Mouse (Mus musculus) right cerebral cortex, postnatal 25 days (tissue): ENCODE results near the gene Gm49391.
"Not testable (repeated sequence)": the region's sequence is repeated elsewhere in the genome, so short reads cannot be mapped to it uniquely, and the experiment has no call there.

Source experiments
- DNase-seq: peaks from one replicate; pipeline ENCODE4 v3.0.0; 2022

Gm49391 gene

GRCm38 (mm10) chr13:60936500-60936901 lies at the start of gene Gm49391, which contains the start of gene Ctla2a:
Gene Gm49391 (minus strand): TSS chr13:60936571.
Gene Ctla2a (minus strand): TSS chr13:60936625.
- DNase-seq, result no peak

- not testable (repeated sequence) for DNase-seq
These were observed 35.9 kb upstream of the Gm49391 start for GRCm38 (mm10) chr13:60972319-60972718.

GRCm38 (mm10) chr13:60963985-60964384 lies 27.6 kb upstream of the Gm49391 start:
- DNase-seq, result not testable (repeated sequence)

- no peak for DNase-seq
These were observed 25.3 kb upstream of the Gm49391 start for GRCm38 (mm10) chr13:60961706-60962105.

- DNase-seq, result not testable (repeated sequence)
These were observed 5.5 kb upstream of the Gm49391 start, which contains the start of gene Tpbpa for GRCm38 (mm10) chr13:60941884-60942283. Gene Tpbpa (minus strand): TSS chr13:60941984.

GRCm38 (mm10) chr13:60935490-60935889 lies 881 bp downstream of the Gm49391 start, which contains the start of gene Gm49393:
Gene Gm49393 (minus strand): TSS chr13:60935590.
- not testable (repeated sequence) for DNase-seq

- not testable (repeated sequence) for DNase-seq
These were observed 31.6 kb downstream of the Gm49391 start, which contains the start of gene Tpbpb for GRCm38 (mm10) chr13:60904780-60905179. Gene Tpbpb (minus strand): TSS chr13:60904880.

- DNase-seq, result no peak
These were observed 39.0 kb downstream of the Gm49391 start, which contains the start of gene Ctla2b for GRCm38 (mm10) chr13:60897328-60897727. Gene Ctla2b (minus strand): TSS chr13:60897447.

- not testable (repeated sequence) for DNase-seq
These were observed 39.6 kb downstream of the Gm49391 start, which contains the start of gene Gm49392 for GRCm38 (mm10) chr13:60896794-60897193. Gene Gm49392 (minus strand): TSS chr13:60896894.

- no peak for DNase-seq
These were observed 40.8 kb downstream of the Gm49391 start for GRCm38 (mm10) chr13:60895406-60896160.

- DNase-seq, result no peak
These were observed 44.1 kb downstream of the Gm49391 start for GRCm38 (mm10) chr13:60892301-60892700.

GRCm38 (mm10) chr13:60864281-60864680 lies 72.1 kb downstream of the Gm49391 start, which contains the start of gene 4930486L24Rik:
Gene 4930486L24Rik (minus strand): TSS chr13:60864475.
- DNase-seq, result no peak

GRCm38 (mm10) chr13:60848241-60849120 lies 87.9 kb downstream of the Gm49391 start:
- DNase-seq, result no peak
